Mouse (Mus musculus) heart, adult 2 months (tissue): Measurements from ENCODE around the gene Snrnp35.

Experiments
- CTCF ChIP-seq: fragments of 200-600 bp; IDR thresholded peaks from 2 replicates; pipeline ENCODE4 v1.8.1; 2022; ENCODE audit warnings: antibody characterized with exemption, mild to moderate bottlenecking, moderate library complexity
- EP300 ChIP-seq: fragments of 200-500 bp; IDR thresholded peaks from 2 replicates; pipeline ENCODE4 v1.6.1; 2011; ENCODE audit warnings: low read depth, low read length, control low read depth; ENCODE audit not compliant: insufficient read depth
- POLR2A ChIP-seq: fragments of 200-500 bp; IDR thresholded peaks from 2 replicates; pipeline ENCODE4 v1.6.1; 2011; ENCODE audit warnings: mild to moderate bottlenecking, low read depth, low read length, control low read depth; ENCODE audit not compliant: insufficient read depth

- TF ChIP-seq CTCF (no peak), POLR2A (no peak), EP300 (no peak)
These were observed 2.8 kb upstream of the Snrnp35 start for GRCm38 (mm10) chr5:124480119-124480518.
